Mouse (Mus musculus): ENCODE results near the gene Ulk4.
A peak's percentile ranks its signal among the peaks of the same experiment; 100 is the strongest.

The Ulk4 gene

GRCm38 (mm10) chr9:121299976-121300570, 23.1 kb upstream of the Ulk4 start:
- DNase-seq (ENCODE audit: low read depth) = no peak

- no peak for DNase-seq (ENCODE audit: low read depth)
Observed at GRCm38 (mm10) chr9:121299223-121299755, 22.3 kb upstream of the Ulk4 start.

GRCm38 (mm10) chr9:121298411-121299091, 21.6 kb upstream of the Ulk4 start:
- no peak for DNase-seq (ENCODE audit: low read depth)

GRCm38 (mm10) chr9:121298065-121298398, 21.0 kb upstream of the Ulk4 start:
- no peak for DNase-seq (ENCODE audit: low read depth)

GRCm38 (mm10) chr9:121297171-121298064, 20.4 kb upstream of the Ulk4 start, which contains the start of gene Trak1:
TSS of gene Trak1 (plus strand) at chr9:121297502.
- no peak for DNase-seq (ENCODE audit: low read depth)

GRCm38 (mm10) chr9:121295221-121295620, 18.2 kb upstream of the Ulk4 start:
- DNase-seq (ENCODE audit: low read depth) = no peak

- no peak for DNase-seq (ENCODE audit: low read depth)
Observed at GRCm38 (mm10) chr9:121293187-121293586, 16.2 kb upstream of the Ulk4 start.

- DNase-seq (ENCODE audit: low read depth) = no peak
Observed at GRCm38 (mm10) chr9:121291275-121291674, 14.3 kb upstream of the Ulk4 start.

GRCm38 (mm10) chr9:121286325-121286901, 9.4 kb upstream of the Ulk4 start:
- peak; percentile 68 for DNase-seq (ENCODE audit: low read depth)

GRCm38 (mm10) chr9:121285341-121286324, 8.6 kb upstream of the Ulk4 start:
- peak; percentile 59 for DNase-seq (ENCODE audit: low read depth)

GRCm38 (mm10) chr9:121284422-121284821, 7.4 kb upstream of the Ulk4 start:
- DNase-seq (ENCODE audit: low read depth) = peak; percentile 56

GRCm38 (mm10) chr9:121283620-121284185, 6.7 kb upstream of the Ulk4 start:
- DNase-seq (ENCODE audit: low read depth) = no peak

GRCm38 (mm10) chr9:121281891-121282290, 4.9 kb upstream of the Ulk4 start:
- DNase-seq (ENCODE audit: low read depth) = no peak

GRCm38 (mm10) chr9:121279216-121279615, 2.2 kb upstream of the Ulk4 start:
- no peak for DNase-seq (ENCODE audit: low read depth)

GRCm38 (mm10) chr9:121276745-121277117, 266 bp downstream of the Ulk4 start:
- no peak for DNase-seq (ENCODE audit: low read depth)

- DNase-seq (ENCODE audit: low read depth) = no peak
Observed at GRCm38 (mm10) chr9:121271561-121271960, 5.4 kb downstream of the Ulk4 start.

GRCm38 (mm10) chr9:121271149-121271548, 5.8 kb downstream of the Ulk4 start:
- no peak for DNase-seq (ENCODE audit: low read depth)

GRCm38 (mm10) chr9:121265307-121265706, 11.7 kb downstream of the Ulk4 start:
- no peak for DNase-seq (ENCODE audit: low read depth)

- no peak for DNase-seq (ENCODE audit: low read depth)
Observed at GRCm38 (mm10) chr9:121257106-121257505, 19.9 kb downstream of the Ulk4 start.

- no peak for DNase-seq (ENCODE audit: low read depth)
Observed at GRCm38 (mm10) chr9:121254761-121255160, 22.2 kb downstream of the Ulk4 start.

- DNase-seq (ENCODE audit: low read depth) = no peak
Observed at GRCm38 (mm10) chr9:121253983-121254382, 23.0 kb downstream of the Ulk4 start.
